Mouse (Mus musculus): ENCODE data around the gene Tnfsf13b. TPM values are rescaled to one million over a fixed set of nuclear protein-coding genes. Genes with fewer than 3 reads are reported as not detected.
A peak's percentile ranks its signal among the peaks of the same experiment; 100 is the strongest.

Gene Tnfsf13b
- polyA plus RNA-seq, 1 experiment from 2014 or later = 0.12 TPM

DNA sequence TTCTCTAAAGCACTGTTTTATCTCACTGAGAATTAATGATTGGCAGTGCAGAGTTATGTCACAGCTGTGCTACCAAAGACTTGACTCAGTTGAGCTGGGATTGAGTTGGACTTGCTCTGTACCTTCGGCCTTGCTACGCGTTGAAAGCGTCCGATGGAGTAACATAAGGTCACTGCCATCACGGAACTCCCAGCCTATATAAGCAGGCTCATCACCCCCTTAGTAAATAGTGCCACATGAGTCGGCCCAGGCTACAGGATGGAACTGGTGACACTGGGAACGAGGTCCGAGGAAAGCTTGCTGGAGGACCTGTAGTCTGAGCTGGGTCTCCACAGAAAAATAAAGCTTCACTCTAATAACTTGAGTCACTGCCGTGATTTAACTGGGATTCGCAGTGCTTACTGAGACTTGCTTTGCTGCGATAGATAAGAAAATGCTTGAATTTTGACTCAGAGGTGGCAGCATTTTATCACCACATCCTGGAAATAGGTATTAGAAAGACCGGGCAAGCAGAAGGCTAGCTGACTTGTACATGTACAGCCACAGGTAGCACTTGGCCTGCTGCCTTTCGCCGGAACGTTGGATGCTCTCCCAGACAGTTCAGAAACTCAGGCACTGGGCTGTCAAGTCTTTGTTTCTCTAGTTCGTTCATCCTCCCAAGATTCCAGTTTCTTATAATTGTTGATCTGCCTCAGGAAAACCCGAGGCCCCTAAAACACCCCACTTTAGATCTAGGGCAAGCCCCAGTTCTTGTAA lies 27.6 kb upstream of the Tnfsf13b start:
- H3K4me3 ChIP-seq (replicated peaks; ENCODE audit: low read depth, low read length) = peak overlapping the region; percentile 91
- H3K4me1 ChIP-seq (ENCODE audit: control insufficient read depth, insufficient read depth, low read length) = peaks cover 28% of the 10 kb centered on the region
- H3K4me2 ChIP-seq (ENCODE audit: low read length) = peak overlapping the region; percentile 83
- H3K9me3 ChIP-seq (ENCODE audit: control insufficient read depth, low read length) = no peaks in the 10 kb centered on the region
- peak overlapping the region; percentile 88 for H3K9ac ChIP-seq (replicated peaks; ENCODE audit: low read length)
- no peak overlapping the region for H3K27ac ChIP-seq (replicated peaks; ENCODE audit: low read depth, low read length)
- no peaks in the 10 kb centered on the region for H3K36me3 ChIP-seq (ENCODE audit: control insufficient read depth, insufficient read depth, low read length)
- 63% methylated on average over 18 of the region's 18 CpGs for WGBS
- no peak for DNase-seq
- no peak for ATAC-seq (ENCODE audit: low FRiP score, low TSS enrichment)
- no peaks in the 10 kb centered on the region for H3K27me3 ChIP-seq (ENCODE audit: control insufficient read depth, insufficient read depth, low read length)

DNA sequence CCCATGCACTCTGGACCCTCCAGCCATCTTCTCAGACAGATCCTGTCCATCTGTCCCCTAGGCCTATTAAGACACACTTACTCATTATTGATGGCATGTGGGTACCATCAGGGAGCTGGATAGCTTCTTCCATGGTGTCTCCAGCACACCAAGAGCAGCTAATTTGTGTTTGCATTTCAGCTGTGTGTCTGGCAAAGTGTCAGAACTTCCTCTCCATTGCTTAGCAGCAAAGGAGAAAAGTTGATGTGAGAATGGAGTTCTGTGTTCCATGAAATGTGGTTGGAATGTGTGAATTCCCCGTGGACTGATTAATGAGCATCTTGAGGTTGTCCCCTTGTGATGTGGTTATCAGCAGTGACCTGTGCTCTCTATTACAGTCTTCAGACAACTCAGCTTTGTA lies 26.5 kb upstream of the Tnfsf13b start:
- Histone ChIP-seq H3K4me1 (ENCODE audit: control insufficient read depth, insufficient read depth, low read length) (peaks cover 28% of the 10 kb centered on the region), H3K27me3 (ENCODE audit: control insufficient read depth, insufficient read depth, low read length) (no peaks in the 10 kb centered on the region), H3K9me3 (ENCODE audit: control insufficient read depth, low read length) (no peaks in the 10 kb centered on the region), H3K4me3 (replicated peaks; ENCODE audit: low read depth, low read length) (no peak overlapping the region), H3K4me2 (ENCODE audit: low read length) (no peak overlapping the region), H3K27ac (replicated peaks; ENCODE audit: low read depth, low read length) (no peak overlapping the region), H3K36me3 (ENCODE audit: control insufficient read depth, insufficient read depth, low read length) (no peaks in the 10 kb centered on the region), H3K9ac (replicated peaks; ENCODE audit: low read length) (no peak overlapping the region)
- ATAC-seq (ENCODE audit: low FRiP score, low TSS enrichment) (no peak), DNase-seq (no peak)
- 85% methylated on average over 1 of the region's 1 CpGs for WGBS

DNA sequence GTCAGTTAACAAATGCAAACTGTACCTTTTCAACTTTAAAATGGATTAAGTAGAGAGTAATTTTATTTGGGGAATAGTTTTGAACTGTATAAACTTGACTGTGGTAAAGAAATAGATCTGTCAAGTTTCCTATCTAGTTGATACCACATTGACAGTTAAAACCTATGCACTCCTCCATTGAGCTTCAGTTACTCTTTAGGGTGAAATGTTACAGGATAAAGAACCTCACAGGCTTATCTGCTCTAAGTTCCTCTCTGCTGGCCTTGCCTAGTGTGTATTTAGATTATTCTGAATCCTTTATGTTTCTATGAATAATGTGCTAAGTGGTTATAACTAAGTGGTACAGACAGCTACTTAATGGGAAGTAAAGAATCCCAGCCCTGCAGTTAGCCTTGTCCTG lies 26.1 kb upstream of the Tnfsf13b start:
- no peak overlapping the region for H3K4me2 ChIP-seq (ENCODE audit: low read length)
- DNase-seq = no peak

DNA sequence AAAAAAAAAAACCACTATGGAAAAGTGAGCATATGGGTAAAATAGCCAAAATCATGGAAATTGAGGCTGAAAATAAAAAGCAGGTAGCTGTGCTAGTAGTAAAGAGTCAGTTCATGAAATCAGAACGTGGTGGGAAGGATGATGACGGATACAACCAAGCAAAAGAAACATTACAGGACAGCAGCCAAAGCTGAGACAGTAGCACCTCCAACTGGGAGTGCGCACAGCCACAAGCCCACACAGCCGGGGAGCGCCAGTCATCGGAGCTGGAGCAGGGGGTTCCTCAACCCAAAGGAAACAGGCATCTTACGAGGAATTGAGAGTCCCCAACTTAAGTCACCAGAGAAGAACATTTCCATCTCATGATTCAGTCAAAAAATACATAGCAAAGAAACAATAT lies 2.2 kb upstream of the Tnfsf13b start:
- WGBS = 77% methylated on average over 7 of the region's 7 CpGs
- Histone ChIP-seq H3K4me2 (ENCODE audit: low read length) (no peak overlapping the region), H3K4me3 (replicated peaks; ENCODE audit: low read depth, low read length) (no peak overlapping the region), H3K9me3 (ENCODE audit: control insufficient read depth, low read length) (no peaks in the 10 kb centered on the region), H3K4me1 (ENCODE audit: control insufficient read depth, insufficient read depth, low read length) (peaks cover 12% of the 10 kb centered on the region; the same call in 1 of the 2 replicates), H3K36me3 (ENCODE audit: control insufficient read depth, insufficient read depth, low read length) (no peaks in the 10 kb centered on the region), H3K27ac (replicated peaks; ENCODE audit: low read depth, low read length) (no peak overlapping the region), H3K9ac (replicated peaks; ENCODE audit: low read length) (no peak overlapping the region), H3K27me3 (ENCODE audit: control insufficient read depth, insufficient read depth, low read length) (peaks cover 9% of the 10 kb centered on the region; the same call in 1 of the 2 replicates)
- no peak for DNase-seq
- no peak for ATAC-seq (ENCODE audit: low FRiP score, low TSS enrichment)

More for the DNA sequence above, 26.1 kb upstream of the Tnfsf13b start:
- no peaks in the 10 kb centered on the region for H3K36me3 ChIP-seq (ENCODE audit: control insufficient read depth, insufficient read depth, low read length)
- no peaks in the 10 kb centered on the region for H3K27me3 ChIP-seq (ENCODE audit: control insufficient read depth, insufficient read depth, low read length)
- no peak overlapping the region for H3K9ac ChIP-seq (replicated peaks; ENCODE audit: low read length)
- H3K4me1 ChIP-seq (ENCODE audit: control insufficient read depth, insufficient read depth, low read length) = peaks cover 25% of the 10 kb centered on the region
- no peak overlapping the region for H3K27ac ChIP-seq (replicated peaks; ENCODE audit: low read depth, low read length)
- no peak overlapping the region for H3K4me3 ChIP-seq (replicated peaks; ENCODE audit: low read depth, low read length)
- H3K9me3 ChIP-seq (ENCODE audit: control insufficient read depth, low read length) = no peaks in the 10 kb centered on the region
- ATAC-seq (ENCODE audit: low FRiP score, low TSS enrichment) = no peak

DNA sequence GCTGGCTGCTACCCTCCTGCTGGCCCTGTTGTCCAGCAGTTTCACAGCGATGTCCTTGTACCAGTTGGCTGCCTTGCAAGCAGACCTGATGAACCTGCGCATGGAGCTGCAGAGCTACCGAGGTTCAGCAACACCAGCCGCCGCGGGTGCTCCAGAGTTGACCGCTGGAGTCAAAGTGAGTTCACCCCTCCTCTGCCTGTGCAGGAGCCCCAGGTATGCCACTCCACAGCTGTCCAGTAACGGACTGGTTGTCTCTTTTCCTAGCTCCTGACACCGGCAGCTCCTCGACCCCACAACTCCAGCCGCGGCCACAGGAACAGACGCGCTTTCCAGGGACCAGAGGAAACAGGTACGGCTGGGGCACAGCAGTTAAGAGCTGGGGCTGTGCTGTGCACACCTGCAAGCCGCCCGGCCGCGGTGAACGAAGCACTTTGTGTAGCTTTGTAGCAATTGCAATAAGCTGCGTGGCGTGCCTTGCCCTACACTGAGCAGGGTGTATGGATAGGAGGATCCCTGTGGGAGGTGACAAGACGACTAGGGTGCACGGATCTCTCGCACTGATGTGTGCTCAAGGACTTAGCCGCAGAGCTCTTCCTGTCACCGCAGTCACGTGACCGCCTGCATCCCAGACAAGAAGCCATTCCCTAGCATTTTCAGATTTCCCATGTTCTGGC lies 856 bp downstream of the Tnfsf13b start:
- H3K9me3 ChIP-seq (ENCODE audit: control insufficient read depth, low read length) = no peaks in the 10 kb centered on the region

DNA sequence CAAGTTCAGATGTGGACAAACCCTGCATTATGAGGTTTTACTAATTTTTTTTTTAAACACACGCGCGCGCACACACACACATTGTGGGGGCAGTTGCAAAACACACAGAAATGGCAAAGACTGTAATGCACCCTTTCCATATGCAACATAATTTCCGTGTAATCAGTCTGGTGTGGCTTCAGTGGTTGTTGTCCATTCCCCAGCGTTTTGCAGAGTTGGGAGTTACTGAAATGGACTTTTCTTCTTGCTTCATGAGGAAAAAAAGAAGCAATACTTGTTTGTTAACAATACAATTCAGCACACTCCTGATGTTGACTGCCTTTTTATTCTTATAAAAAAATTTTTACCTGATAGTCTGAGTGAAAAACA lies 1.4 kb downstream of the Tnfsf13b start:
- no peak for DNase-seq

More for the DNA sequence above, 856 bp downstream of the Tnfsf13b start:
- H3K9ac ChIP-seq (replicated peaks; ENCODE audit: low read length) = peak overlapping the region; percentile 56
- peak; percentile 79 for DNase-seq
- H3K36me3 ChIP-seq (ENCODE audit: control insufficient read depth, insufficient read depth, low read length) = no peaks in the 10 kb centered on the region
- H3K4me1 ChIP-seq (ENCODE audit: control insufficient read depth, insufficient read depth, low read length) = peaks cover 12% of the 10 kb centered on the region; the same call in 1 of the 2 replicates
- peak overlapping the region; percentile 38 for H3K4me3 ChIP-seq (replicated peaks; ENCODE audit: low read depth, low read length)
- WGBS = 5% methylated on average over 29 of the region's 29 CpGs
- H3K27ac ChIP-seq (replicated peaks; ENCODE audit: low read depth, low read length) = no peak overlapping the region
- peaks cover 9% of the 10 kb centered on the region; the same call in 1 of the 2 replicates for H3K27me3 ChIP-seq (ENCODE audit: control insufficient read depth, insufficient read depth, low read length)
- peak; percentile 57; the same call in 1 of the 2 replicates for ATAC-seq (ENCODE audit: low FRiP score, low TSS enrichment)
- peak overlapping the region; percentile 56 for H3K4me2 ChIP-seq (ENCODE audit: low read length)

DNA sequence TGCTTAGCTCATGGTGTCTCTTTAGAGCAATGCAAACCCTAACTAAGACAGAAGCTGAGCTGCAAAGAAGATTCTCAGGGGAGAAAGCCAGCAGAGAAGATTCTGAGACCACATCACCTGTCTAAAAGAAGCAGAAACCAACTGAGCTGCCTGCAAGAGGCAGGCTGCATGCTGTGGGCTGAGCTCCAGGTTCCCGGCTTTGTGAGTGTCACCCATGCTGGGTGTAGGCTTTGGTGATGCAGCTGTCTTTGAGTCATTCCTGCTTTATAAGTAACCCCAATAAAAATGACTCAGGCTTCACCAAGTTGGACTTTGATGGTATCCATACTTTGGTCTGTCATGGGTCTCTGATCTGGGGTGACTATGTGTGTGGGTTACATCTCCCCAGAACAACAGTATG lies 10.0 kb downstream of the Tnfsf13b start:
- Histone ChIP-seq H3K36me3 (ENCODE audit: control insufficient read depth, insufficient read depth, low read length) (no peaks in the 10 kb centered on the region), H3K27me3 (ENCODE audit: control insufficient read depth, insufficient read depth, low read length) (no peaks in the 10 kb centered on the region)
- WGBS = 76% methylated on average over 1 of the region's 1 CpGs

More for the DNA sequence above, 1.4 kb downstream of the Tnfsf13b start:
- Histone ChIP-seq H3K9ac (replicated peaks; ENCODE audit: low read length) (peak overlapping the region; percentile 56), H3K4me3 (replicated peaks; ENCODE audit: low read depth, low read length) (peak overlapping the region; percentile 38), H3K4me1 (ENCODE audit: control insufficient read depth, insufficient read depth, low read length) (peaks cover 12% of the 10 kb centered on the region; the same call in 1 of the 2 replicates), H3K9me3 (ENCODE audit: control insufficient read depth, low read length) (no peaks in the 10 kb centered on the region), H3K36me3 (ENCODE audit: control insufficient read depth, insufficient read depth, low read length) (no peaks in the 10 kb centered on the region), H3K27ac (replicated peaks; ENCODE audit: low read depth, low read length) (no peak overlapping the region), H3K4me2 (ENCODE audit: low read length) (peak overlapping the region; percentile 56), H3K27me3 (ENCODE audit: control insufficient read depth, insufficient read depth, low read length) (peaks cover 9% of the 10 kb centered on the region; the same call in 1 of the 2 replicates)
- ATAC-seq (ENCODE audit: low FRiP score, low TSS enrichment) = no peak
- 33% methylated on average over 6 of the region's 6 CpGs for WGBS

DNA sequence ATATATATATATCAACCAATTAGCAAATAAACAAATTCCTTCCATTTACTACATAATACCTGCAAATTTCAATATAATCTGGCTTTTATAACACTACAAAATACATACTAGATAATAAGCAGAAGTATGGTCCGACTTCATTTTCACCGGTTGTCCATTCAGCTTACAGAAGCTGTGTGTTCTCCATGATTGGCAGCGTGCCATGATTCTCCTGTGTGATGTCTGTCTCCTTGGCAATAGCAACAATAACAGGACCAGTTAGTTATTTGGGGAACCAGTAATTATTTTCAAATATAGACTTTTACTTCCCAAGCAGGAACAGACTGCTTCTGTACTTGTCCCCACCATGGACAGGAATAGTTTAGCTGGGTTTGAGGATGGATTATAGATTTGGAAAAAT lies 11.0 kb downstream of the Tnfsf13b start:
- DNase-seq = peak; percentile 76
- Histone ChIP-seq H3K9ac (replicated peaks; ENCODE audit: low read length) (no peak overlapping the region), H3K27ac (replicated peaks; ENCODE audit: low read depth, low read length) (no peak overlapping the region), H3K4me1 (ENCODE audit: control insufficient read depth, insufficient read depth, low read length) (no peaks in the 10 kb centered on the region), H3K4me3 (replicated peaks; ENCODE audit: low read depth, low read length) (no peak overlapping the region), H3K27me3 (ENCODE audit: control insufficient read depth, insufficient read depth, low read length) (no peaks in the 10 kb centered on the region), H3K36me3 (ENCODE audit: control insufficient read depth, insufficient read depth, low read length) (no peaks in the 10 kb centered on the region), H3K9me3 (ENCODE audit: control insufficient read depth, low read length) (no peaks in the 10 kb centered on the region), H3K4me2 (ENCODE audit: low read length) (no peak overlapping the region)
- ATAC-seq (ENCODE audit: low FRiP score, low TSS enrichment) = no peak
- WGBS = 48% methylated on average over 3 of the region's 3 CpGs

More for the DNA sequence above, 10.0 kb downstream of the Tnfsf13b start:
- no peak overlapping the region for H3K9ac ChIP-seq (replicated peaks; ENCODE audit: low read length)
- DNase-seq (no peak), ATAC-seq (ENCODE audit: low FRiP score, low TSS enrichment) (no peak)
- no peak overlapping the region for H3K27ac ChIP-seq (replicated peaks; ENCODE audit: low read depth, low read length)
- H3K9me3 ChIP-seq (ENCODE audit: control insufficient read depth, low read length) = no peaks in the 10 kb centered on the region
- no peak overlapping the region for H3K4me2 ChIP-seq (ENCODE audit: low read length)
- H3K4me3 ChIP-seq (replicated peaks; ENCODE audit: low read depth, low read length) = no peak overlapping the region
- H3K4me1 ChIP-seq (ENCODE audit: control insufficient read depth, insufficient read depth, low read length) = no peaks in the 10 kb centered on the region
